Mouse (Mus musculus): ENCODE results near the gene Fpgt. TPM values are rescaled to one million over a fixed set of nuclear protein-coding genes. Genes with fewer than 3 reads are reported as not detected.

Fpgt gene
- polyA plus RNA-seq, 1 experiment from 2014 or later, result 17.3 TPM

DNA sequence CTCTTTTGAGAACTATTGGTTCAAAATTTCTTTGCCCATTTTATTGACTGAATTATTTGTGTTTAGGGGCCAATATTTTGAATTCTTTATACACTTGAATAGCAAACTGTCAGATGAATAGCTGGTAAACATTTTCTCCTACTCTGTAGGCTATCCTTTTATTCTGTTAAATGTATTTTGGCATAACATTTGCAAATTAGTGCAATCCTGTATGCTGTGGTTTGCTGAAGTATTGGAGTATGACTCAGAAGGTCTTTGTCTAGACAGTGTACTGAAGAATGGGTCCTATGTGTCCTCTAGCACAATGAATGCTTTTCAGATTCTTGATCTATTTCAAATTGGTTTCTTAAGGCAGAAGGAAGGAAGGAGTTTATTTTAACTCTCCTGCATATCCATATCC, 35.6 kb downstream of the Fpgt start:
- no peak for ATAC-seq
- H3K27me3 ChIP-seq (replicated peaks; ENCODE audit: control insufficient read depth, insufficient read depth, low read length), result no peaks in the 10 kb centered on the region
- H3K4me1 ChIP-seq (ENCODE audit: control insufficient read depth, insufficient read depth, low read length), result no peaks in the 10 kb centered on the region
- H3K9me3 ChIP-seq (ENCODE audit: control insufficient read depth, low read length), result no peaks in the 10 kb centered on the region
- no peak overlapping the region for H3K4me3 ChIP-seq (ENCODE audit: low read length)
- no peak overlapping the region for H3K27ac ChIP-seq (ENCODE audit: low read length)
- no peak overlapping the region for H3K4me2 ChIP-seq (ENCODE audit: low read depth, low read length)
- H3K9ac ChIP-seq (ENCODE audit: low read depth, low read length), result no peak overlapping the region
- H3K36me3 ChIP-seq (ENCODE audit: control insufficient read depth, insufficient read depth, low read length), result no peaks in the 10 kb centered on the region

DNA sequence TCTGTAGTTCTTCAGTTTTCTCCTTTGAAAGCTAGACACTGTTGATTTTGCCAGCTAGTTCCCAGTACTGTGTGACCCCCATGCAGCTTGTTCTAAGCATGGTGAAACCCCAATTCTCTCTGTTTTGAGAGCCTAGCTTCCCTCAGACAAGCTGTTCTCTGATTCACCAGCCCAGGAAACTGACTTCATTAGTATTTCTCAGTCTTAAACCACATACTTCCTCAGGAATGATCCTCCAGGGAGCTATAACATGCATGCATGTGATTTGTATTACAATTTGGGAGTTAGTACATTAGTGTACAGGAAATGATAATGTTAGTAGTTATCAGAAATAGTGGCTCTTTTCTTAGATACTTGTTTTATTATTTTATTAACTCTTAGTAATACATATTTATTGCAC, 36.6 kb downstream of the Fpgt start:
- H3K27me3 ChIP-seq (replicated peaks; ENCODE audit: control insufficient read depth, insufficient read depth, low read length), result no peaks in the 10 kb centered on the region
- no peak overlapping the region for H3K4me2 ChIP-seq (ENCODE audit: low read depth, low read length)
- no peak for ATAC-seq
- H3K4me1 ChIP-seq (ENCODE audit: control insufficient read depth, insufficient read depth, low read length), result no peaks in the 10 kb centered on the region
- H3K4me3 ChIP-seq (ENCODE audit: low read length), result no peak overlapping the region
- no peaks in the 10 kb centered on the region for H3K9me3 ChIP-seq (ENCODE audit: control insufficient read depth, low read length)
- no peak overlapping the region for H3K27ac ChIP-seq (ENCODE audit: low read length)
- H3K36me3 ChIP-seq (ENCODE audit: control insufficient read depth, insufficient read depth, low read length), result no peaks in the 10 kb centered on the region
- no peak overlapping the region for H3K9ac ChIP-seq (ENCODE audit: low read depth, low read length)

DNA sequence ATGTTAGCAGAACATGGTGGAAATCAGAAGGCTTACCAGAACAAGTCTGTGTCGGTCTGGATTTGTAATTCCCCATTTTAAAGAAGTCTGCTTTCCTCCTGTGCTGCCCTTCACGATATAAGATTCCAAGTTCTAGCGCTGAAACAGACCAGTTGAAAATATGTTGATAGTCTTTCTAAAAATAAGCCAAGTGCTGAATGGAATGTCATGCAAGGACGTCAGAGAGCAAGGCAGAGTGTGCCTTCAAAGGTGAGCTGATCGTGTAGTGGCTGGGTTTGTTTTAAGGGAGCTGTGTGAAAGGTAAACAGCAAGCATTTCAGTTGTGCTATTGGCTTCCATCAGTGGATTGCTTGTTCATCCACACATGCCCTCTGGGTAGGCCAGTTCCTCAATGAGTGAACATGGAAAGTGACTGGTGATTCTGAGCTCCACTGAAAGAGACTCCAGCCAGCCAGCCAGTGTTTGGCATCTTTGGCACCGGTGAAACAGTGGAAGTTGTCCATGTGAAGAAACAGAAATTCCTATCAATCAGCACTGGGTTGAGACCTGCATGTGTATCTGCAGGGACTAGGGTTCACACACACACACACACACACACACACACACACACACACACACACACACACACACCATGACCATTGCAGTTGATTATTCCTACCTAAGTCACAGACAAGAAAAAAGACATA, 37.8 kb downstream of the Fpgt start, which contains the start of gene Tnni3k:
Gene Tnni3k (minus strand): TSS at position 177 of the 686 bp plus-strand sequence.
- no peak within 1 kb of the TSS for H3K4me2 ChIP-seq (ENCODE audit: low read depth, low read length)
- no peak within 1 kb of the TSS for H3K27ac ChIP-seq (ENCODE audit: low read length)
- no peaks in the 10 kb centered on the region for H3K36me3 ChIP-seq (ENCODE audit: control insufficient read depth, insufficient read depth, low read length)
- WGBS, result 68% methylated on average over 6 of the region's 6 CpGs
- H3K9me3 ChIP-seq (ENCODE audit: control insufficient read depth, low read length), result no peaks in the 10 kb centered on the region
- H3K27me3 ChIP-seq (replicated peaks; ENCODE audit: control insufficient read depth, insufficient read depth, low read length), result no peaks in the 10 kb centered on the region
- H3K9ac ChIP-seq (ENCODE audit: low read depth, low read length), result no peak within 1 kb of the TSS
- no peak for ATAC-seq
- H3K4me3 ChIP-seq (ENCODE audit: low read length), result no peak within 1 kb of the TSS
- no peaks in the 10 kb centered on the region for H3K4me1 ChIP-seq (ENCODE audit: control insufficient read depth, insufficient read depth, low read length)

DNA sequence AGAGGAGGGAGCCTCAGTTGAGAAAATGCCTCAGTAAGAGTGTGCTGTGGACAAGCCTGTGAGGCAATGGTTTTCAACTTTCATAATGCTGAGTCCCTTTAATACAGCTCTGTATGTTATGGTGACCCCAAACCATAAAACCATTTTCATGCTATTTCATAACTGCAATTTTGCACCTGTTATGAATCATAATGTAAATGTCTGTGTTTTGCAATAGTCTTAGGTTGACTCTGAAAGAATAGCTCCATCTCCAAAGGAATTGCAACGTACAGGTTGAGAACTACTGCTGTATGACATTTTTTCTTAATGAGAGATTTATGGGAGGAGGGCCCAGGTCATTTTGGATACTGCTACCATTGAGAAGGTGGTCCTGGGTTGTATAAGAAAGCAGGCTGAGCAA, 40.0 kb downstream of the Fpgt start:
- no peaks in the 10 kb centered on the region for H3K27me3 ChIP-seq (replicated peaks; ENCODE audit: control insufficient read depth, insufficient read depth, low read length)
- no peak overlapping the region for H3K4me3 ChIP-seq (ENCODE audit: low read length)
- no peak overlapping the region for H3K4me2 ChIP-seq (ENCODE audit: low read depth, low read length)
- 55% methylated on average over 1 of the region's 1 CpGs for WGBS
- H3K27ac ChIP-seq (ENCODE audit: low read length), result no peak overlapping the region
- no peak for ATAC-seq
- H3K9me3 ChIP-seq (ENCODE audit: control insufficient read depth, low read length), result no peaks in the 10 kb centered on the region
- no peaks in the 10 kb centered on the region for H3K4me1 ChIP-seq (ENCODE audit: control insufficient read depth, insufficient read depth, low read length)
- no peak overlapping the region for H3K9ac ChIP-seq (ENCODE audit: low read depth, low read length)
- H3K36me3 ChIP-seq (ENCODE audit: control insufficient read depth, insufficient read depth, low read length), result no peaks in the 10 kb centered on the region

DNA sequence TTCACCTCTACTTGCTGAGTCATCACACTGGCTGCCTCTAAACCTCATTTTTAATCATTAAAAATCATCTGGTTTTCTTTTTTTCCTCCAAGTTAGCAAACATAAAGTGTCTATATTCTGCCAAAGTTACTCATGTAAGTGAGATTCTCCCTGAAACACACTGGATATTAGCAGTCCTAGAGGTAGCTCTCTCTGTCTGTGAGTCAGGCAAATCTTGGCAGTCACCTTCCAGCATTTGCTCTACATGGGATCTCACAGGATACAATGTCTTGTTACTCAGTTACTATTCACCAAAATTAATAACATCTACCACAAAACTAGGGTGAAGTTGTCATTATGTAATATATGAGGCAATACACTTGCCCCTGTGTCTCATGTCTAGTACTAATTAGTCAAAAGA, 41.2 kb downstream of the Fpgt start:
- Histone ChIP-seq H3K9ac (ENCODE audit: low read depth, low read length) (no peak overlapping the region), H3K9me3 (ENCODE audit: control insufficient read depth, low read length) (no peaks in the 10 kb centered on the region), H3K4me3 (ENCODE audit: low read length) (no peak overlapping the region), H3K36me3 (ENCODE audit: control insufficient read depth, insufficient read depth, low read length) (no peaks in the 10 kb centered on the region), H3K4me2 (ENCODE audit: low read depth, low read length) (no peak overlapping the region), H3K27me3 (replicated peaks; ENCODE audit: control insufficient read depth, insufficient read depth, low read length) (no peaks in the 10 kb centered on the region), H3K4me1 (ENCODE audit: control insufficient read depth, insufficient read depth, low read length) (no peaks in the 10 kb centered on the region), H3K27ac (ENCODE audit: low read length) (no peak overlapping the region)
- no peak for ATAC-seq

DNA sequence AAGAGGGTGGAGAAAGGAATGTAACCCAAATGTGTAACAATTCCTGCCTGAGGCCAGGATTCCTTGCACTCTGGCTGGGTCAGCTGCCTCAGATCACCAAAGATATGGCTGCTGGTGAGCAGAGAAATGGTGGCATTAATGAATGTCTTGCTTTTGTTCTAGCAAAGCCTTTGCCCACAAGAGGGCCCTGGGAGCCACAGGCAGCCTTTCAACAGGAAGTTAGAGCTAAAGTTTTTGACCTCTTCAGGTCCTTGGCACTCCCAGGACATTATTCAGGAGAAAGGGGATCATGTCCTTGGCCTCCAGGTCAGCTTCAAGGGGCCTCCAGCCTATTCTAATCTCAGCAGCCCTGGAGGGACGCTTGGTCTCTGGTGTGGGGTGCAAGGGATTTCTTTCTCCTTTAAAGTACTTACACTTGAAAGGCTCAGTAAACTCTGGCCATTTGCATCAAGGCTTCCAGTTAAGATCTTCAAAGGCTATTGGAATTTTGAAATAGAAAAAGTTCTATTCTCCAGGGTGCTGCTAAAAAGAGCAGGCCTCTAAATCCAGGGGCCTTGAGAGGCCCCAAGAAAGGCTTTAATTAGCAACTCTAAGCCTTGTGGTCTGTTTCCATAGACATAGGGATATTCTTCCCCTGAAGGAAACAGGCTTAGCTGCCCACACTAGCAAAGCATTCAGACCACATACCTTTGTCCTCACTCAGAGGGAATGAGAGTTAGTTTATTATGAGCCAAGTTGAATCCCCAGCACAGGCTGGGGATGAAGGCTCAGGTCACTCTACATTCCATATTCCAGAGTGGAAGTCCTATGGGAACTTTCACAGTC, 54.0 kb downstream of the Fpgt start:
- Histone ChIP-seq H3K4me2 (ENCODE audit: low read depth, low read length) (no peak overlapping the region), H3K9me3 (ENCODE audit: control insufficient read depth, low read length) (no peaks in the 10 kb centered on the region), H3K27me3 (replicated peaks; ENCODE audit: control insufficient read depth, insufficient read depth, low read length) (no peaks in the 10 kb centered on the region), H3K4me1 (ENCODE audit: control insufficient read depth, insufficient read depth, low read length) (no peaks in the 10 kb centered on the region), H3K27ac (ENCODE audit: low read length) (no peak overlapping the region), H3K9ac (ENCODE audit: low read depth, low read length) (no peak overlapping the region), H3K4me3 (ENCODE audit: low read length) (no peak overlapping the region), H3K36me3 (ENCODE audit: control insufficient read depth, insufficient read depth, low read length) (no peaks in the 10 kb centered on the region)
- no peak for ATAC-seq
- WGBS, result 22% methylated on average over 1 of the region's 1 CpGs

Other genes with a start within 250 kb of the Fpgt start
- not detected in 2 replicates for gene Tnni3k, start 38.0 kb downstream of the Fpgt start, polyA plus RNA-seq (2015; fragmentation: Nextera tagmentation; extraction: Ambion mirVana)
- gene Lrriq3, start within 50 bp of the Fpgt start, polyA plus RNA-seq (2015; fragmentation: Nextera tagmentation; extraction: Ambion mirVana), result 1.1 and 1.2 TPM in 2 replicates